Mouse (Mus musculus) embryonic fibroblast, embryonic 13.5 days (primary cell): ENCODE results near the gene Eps8l2.

Experiments used
- CTCF ChIP-seq: IDR thresholded peaks from 2 replicates; pipeline ENCODE4 v1.5.1; 2011; ENCODE audit warnings: mild to moderate bottlenecking, control low read depth, low read length, moderate library complexity, borderline replicate concordance; ENCODE audit not compliant: insufficient read depth
- POLR2A ChIP-seq: IDR thresholded peaks from 2 replicates; pipeline ENCODE4 v1.6.1; 2011; ENCODE audit warnings: low read depth, mild to moderate bottlenecking, control low read depth, low read length, moderate library complexity

DNA sequence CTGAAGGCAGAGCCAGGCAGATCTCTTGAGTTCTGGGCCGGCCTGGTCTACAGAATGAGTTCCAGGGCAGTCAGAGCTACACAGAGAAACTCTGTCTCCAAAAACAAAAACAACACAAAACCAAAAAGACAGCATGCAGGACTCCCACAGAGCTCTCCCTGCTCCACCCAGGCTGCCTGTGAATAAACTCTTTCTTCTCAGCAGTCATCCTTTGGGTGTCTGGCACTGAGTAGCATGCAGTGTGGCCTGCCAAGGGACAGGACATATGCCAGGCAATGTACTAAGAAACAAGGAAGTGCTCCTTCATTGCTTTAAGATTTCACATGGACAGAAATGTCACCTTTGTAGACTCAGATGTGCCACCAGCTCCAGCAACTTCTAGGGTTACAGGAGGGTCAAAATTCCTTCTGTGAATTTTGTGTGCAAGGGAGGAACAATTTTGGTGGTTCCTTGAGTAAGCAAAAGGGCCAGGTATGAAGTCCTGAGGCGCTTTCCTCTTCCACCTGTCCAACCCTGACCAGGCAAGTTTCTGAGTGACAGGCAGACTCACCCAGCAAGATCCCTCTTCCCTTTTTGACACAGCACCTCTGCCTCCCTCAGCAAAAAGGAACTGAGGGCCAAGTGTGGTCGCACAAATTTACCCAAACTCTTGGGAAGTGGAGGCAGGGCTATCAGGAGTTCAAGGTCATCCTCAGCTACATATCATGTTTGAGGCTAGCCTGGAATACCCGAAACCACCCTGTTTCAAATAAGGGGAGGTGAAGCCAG is 42.6 kb downstream of the Eps8l2 start:
- TF ChIP-seq POLR2A (no peak), CTCF (no peak)
